Mouse (Mus musculus): Measurements from ENCODE around the gene Pigs. TPM values are rescaled to one million over a fixed set of nuclear protein-coding genes. Genes with fewer than 3 reads are reported as not detected.

Pigs gene
- polyA plus RNA-seq (2012; rRNA removed; ENCODE audit: low replicate concordance): 96.3 and 108 TPM in 2 replicates

DNA sequence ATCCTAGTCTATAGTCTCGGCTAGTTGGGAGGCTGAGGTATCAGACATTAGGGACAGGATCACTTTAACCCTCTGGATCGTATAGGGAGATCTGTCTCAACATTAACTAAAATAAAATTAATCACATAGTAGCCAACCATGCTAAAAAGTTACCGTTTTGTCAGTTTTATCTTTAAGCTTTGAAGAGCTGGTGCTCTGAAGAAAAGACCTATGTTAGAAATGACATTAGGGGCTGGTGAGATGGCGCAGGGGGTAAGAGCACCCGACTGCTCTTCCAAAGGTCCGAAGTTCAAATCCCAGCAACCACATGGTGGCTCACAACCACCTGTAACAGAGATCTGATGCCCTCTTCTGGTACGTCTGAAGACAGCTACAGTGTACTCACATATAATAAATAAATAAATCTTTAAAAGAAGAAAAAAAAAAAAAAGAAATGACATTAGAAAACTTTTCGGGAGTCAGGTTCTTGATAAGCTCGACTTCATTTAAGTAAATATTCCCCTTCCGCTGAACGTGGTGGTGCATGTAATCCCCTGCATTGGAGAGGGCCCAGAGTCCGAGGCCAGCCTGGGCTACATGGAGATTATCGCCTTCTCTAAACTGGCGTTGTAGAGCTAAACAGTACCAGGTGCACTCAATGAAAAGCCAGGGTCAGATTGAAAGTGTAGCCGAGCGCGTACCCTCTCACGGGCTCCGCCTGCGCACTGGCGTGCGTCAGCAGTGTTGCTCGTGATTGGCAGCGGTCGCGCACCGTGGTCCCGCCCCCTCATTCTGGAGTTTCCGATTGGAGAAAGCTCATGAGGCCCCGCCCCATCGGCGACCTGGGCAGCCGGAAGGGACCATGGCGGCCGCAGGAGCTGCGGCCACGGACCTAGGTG, at the start of gene Pigs:
Gene Pigs (plus strand): TSS at position 782 of the 878 bp plus-strand sequence.

GRCm38 (mm10) chr11:78290654-78291053, 37.6 kb upstream of the Pigs start, which contains the start of gene BC030499:
TSS of gene BC030499 (plus strand) at chr11:78290841.

GRCm38 (mm10) chr11:78301357-78302084, 26.7 kb upstream of the Pigs start, which contains the start of gene Spag5:
TSS of gene Spag5 (plus strand) at chr11:78301529.

DNA sequence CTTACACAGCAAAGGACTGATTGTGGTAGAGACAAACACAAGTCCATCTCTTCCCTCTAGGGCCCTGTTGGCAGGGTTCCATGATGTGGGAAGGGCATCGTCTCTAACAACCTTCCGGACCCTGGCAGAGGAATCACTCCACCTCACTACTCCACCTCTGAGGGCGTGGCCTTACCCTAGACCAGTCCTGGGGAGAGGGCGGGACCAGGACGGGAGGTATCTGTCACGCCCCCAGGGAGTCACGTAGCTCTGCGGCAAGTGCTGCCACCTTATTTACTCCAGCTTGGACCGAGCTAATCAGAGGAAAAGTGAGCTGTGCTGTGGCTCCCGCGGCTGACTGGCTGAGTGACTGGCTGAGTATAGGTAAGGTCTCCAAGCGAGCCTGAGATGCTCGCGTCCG, 5.4 kb upstream of the Pigs start, which contains the start of gene Aldoc:
Gene Aldoc (plus strand): TSS at position 109 of the 400 bp plus-strand sequence.

GRCm38 (mm10) chr11:78343381-78344327, 15.4 kb downstream of the Pigs start, which contains the start of gene Unc119:
TSS of gene Unc119 (plus strand) at chr11:78343482.

DNA sequence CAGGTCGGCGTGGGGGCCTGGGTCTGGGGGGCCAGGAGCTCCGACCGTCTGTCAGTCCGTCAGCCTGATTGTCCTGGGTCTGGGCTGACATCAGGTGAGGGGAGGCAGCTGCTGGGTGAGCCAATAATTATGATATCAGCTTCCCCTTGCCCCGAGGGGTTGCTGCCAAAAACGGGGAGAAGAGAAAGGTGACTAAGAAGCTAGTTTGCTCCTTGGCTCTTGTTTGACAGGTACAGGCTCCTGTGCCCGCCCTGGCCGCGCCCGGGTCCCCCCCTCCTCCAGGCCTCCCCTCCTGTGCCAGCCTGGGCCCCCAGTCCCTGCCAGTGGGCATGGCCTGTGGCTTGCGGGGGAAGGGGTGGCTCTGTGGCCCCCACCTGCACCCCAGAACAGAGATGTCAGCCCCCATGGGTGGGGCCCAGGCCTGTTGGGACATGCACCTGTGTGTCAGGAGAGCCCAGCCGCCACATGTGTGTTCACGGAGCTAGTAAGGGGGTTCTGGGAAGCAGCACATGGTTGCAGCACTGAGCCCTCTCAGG, 58.4 kb downstream of the Pigs start, which contains the start of gene Foxn1:
Gene Foxn1 (minus strand): TSS at position 51 of the 536 bp plus-strand sequence.

Other genes starting within 250 kb of the Pigs start
- gene Eral1, start 248.0 kb upstream of the Pigs start, polyA plus RNA-seq (2012; rRNA removed; ENCODE audit: low replicate concordance): 42.7 and 44.1 TPM in 2 replicates
- gene Fam222b, start 233.8 kb upstream of the Pigs start, polyA plus RNA-seq (2012; rRNA removed; ENCODE audit: low replicate concordance): 13.2 and 18.0 TPM in 2 replicates
- gene Traf4, start 162.8 kb upstream of the Pigs start, polyA plus RNA-seq (2012; rRNA removed; ENCODE audit: low replicate concordance): 32.7 and 61.9 TPM in 2 replicates
- 16.3 and 23.8 TPM in 2 replicates for gene Nek8, start 151.7 kb upstream of the Pigs start, polyA plus RNA-seq (2012; rRNA removed; ENCODE audit: low replicate concordance)
- gene Tlcd1, start 151.7 kb upstream of the Pigs start, polyA plus RNA-seq (2012; rRNA removed; ENCODE audit: low replicate concordance): 81.1 and 154 TPM in 2 replicates
- 199 and 383 TPM in 2 replicates for gene Rpl23a, start 144.8 kb upstream of the Pigs start, polyA plus RNA-seq (2012; rRNA removed; ENCODE audit: low replicate concordance)
- 147 and 188 TPM in 2 replicates for gene Rab34, start 140.0 kb upstream of the Pigs start, polyA plus RNA-seq (2012; rRNA removed; ENCODE audit: low replicate concordance)
- gene Proca1, start 135.0 kb upstream of the Pigs start, polyA plus RNA-seq (2012; rRNA removed; ENCODE audit: low replicate concordance): 4.9 and 12.0 TPM in 2 replicates
- gene Sdf2, start 82.7 kb upstream of the Pigs start, polyA plus RNA-seq (2012; rRNA removed; ENCODE audit: low replicate concordance): 123 and 136 TPM in 2 replicates
- 18.6 and 25.9 TPM in 2 replicates for gene Supt6, start 82.4 kb upstream of the Pigs start, polyA plus RNA-seq (2012; rRNA removed; ENCODE audit: low replicate concordance)
- 98.7 and 125 TPM in 2 replicates for gene 2610507B11Rik, start 66.7 kb upstream of the Pigs start, polyA plus RNA-seq (2012; rRNA removed; ENCODE audit: low replicate concordance)
- 0.23 and 0.24 TPM in 2 replicates for gene BC030499, start 37.6 kb upstream of the Pigs start, polyA plus RNA-seq (2012; rRNA removed; ENCODE audit: low replicate concordance)
- gene Spag5, start 26.9 kb upstream of the Pigs start, polyA plus RNA-seq (2012; rRNA removed; ENCODE audit: low replicate concordance): 1.3 and 5.4 TPM in 2 replicates
- 0.95 and 4.4 TPM in 2 replicates for gene Aldoc, start 5.4 kb upstream of the Pigs start, polyA plus RNA-seq (2012; rRNA removed; ENCODE audit: low replicate concordance)
- 136 and 376 TPM in 2 replicates for gene Unc119, start 15.1 kb downstream of the Pigs start, polyA plus RNA-seq (2012; rRNA removed; ENCODE audit: low replicate concordance)
- not detected in 2 replicates for gene Foxn1, start 58.1 kb downstream of the Pigs start, polyA plus RNA-seq (2012; rRNA removed; ENCODE audit: low replicate concordance)
- gene Slc13a2, start 93.8 kb downstream of the Pigs start, polyA plus RNA-seq (2012; rRNA removed; ENCODE audit: low replicate concordance): 0.27 and 0.40 TPM in 2 replicates
- gene Slc46a1, start 137.3 kb downstream of the Pigs start, polyA plus RNA-seq (2012; rRNA removed; ENCODE audit: low replicate concordance): 42.4 and 43.1 TPM in 2 replicates
- 1.1 and 2.4 TPM in 2 replicates for gene Sarm1, start 169.3 kb downstream of the Pigs start, polyA plus RNA-seq (2012; rRNA removed; ENCODE audit: low replicate concordance)
- 20.3 and 32.7 TPM in 2 replicates for gene Vtn, start 170.7 kb downstream of the Pigs start, polyA plus RNA-seq (2012; rRNA removed; ENCODE audit: low replicate concordance)
- gene Sebox, start 175.0 kb downstream of the Pigs start, polyA plus RNA-seq (2012; rRNA removed; ENCODE audit: low replicate concordance): not detected in 2 replicates
- gene Tmem199, start 183.8 kb downstream of the Pigs start, polyA plus RNA-seq (2012; rRNA removed; ENCODE audit: low replicate concordance): 19.0 and 20.4 TPM in 2 replicates
- gene Poldip2, start 183.8 kb downstream of the Pigs start, polyA plus RNA-seq (2012; rRNA removed; ENCODE audit: low replicate concordance): 114 and 118 TPM in 2 replicates
- 55.4 and 59.5 TPM in 2 replicates for gene Tnfaip1, start 207.9 kb downstream of the Pigs start, polyA plus RNA-seq (2012; rRNA removed; ENCODE audit: low replicate concordance)
- gene Ift20, start 207.9 kb downstream of the Pigs start, polyA plus RNA-seq (2012; rRNA removed; ENCODE audit: low replicate concordance): 59.1 and 83.4 TPM in 2 replicates
- 19.6 and 23.3 TPM in 2 replicates for gene Tmem97, start 222.4 kb downstream of the Pigs start, polyA plus RNA-seq (2012; rRNA removed; ENCODE audit: low replicate concordance)